Mouse (Mus musculus) spleen, adult 2 months (tissue): Measurements from ENCODE around the gene Vim.

ENCODE experiments used
- CTCF ChIP-seq: fragments of 200-500 bp; IDR thresholded peaks from 2 replicates; pipeline ENCODE4 v1.5.1; 2011; ENCODE audit warnings: mild to moderate bottlenecking, inconsistent platforms; ENCODE audit not compliant: insufficient read depth, insufficient read length, insufficient replicate concordance; ENCODE audit errors: extremely low read depth
- POLR2A ChIP-seq: fragments of 200-500 bp; IDR thresholded peaks from 2 replicates; pipeline ENCODE4 v1.6.1; 2011; ENCODE audit warnings: low read depth, low read length, inconsistent platforms

DNA sequence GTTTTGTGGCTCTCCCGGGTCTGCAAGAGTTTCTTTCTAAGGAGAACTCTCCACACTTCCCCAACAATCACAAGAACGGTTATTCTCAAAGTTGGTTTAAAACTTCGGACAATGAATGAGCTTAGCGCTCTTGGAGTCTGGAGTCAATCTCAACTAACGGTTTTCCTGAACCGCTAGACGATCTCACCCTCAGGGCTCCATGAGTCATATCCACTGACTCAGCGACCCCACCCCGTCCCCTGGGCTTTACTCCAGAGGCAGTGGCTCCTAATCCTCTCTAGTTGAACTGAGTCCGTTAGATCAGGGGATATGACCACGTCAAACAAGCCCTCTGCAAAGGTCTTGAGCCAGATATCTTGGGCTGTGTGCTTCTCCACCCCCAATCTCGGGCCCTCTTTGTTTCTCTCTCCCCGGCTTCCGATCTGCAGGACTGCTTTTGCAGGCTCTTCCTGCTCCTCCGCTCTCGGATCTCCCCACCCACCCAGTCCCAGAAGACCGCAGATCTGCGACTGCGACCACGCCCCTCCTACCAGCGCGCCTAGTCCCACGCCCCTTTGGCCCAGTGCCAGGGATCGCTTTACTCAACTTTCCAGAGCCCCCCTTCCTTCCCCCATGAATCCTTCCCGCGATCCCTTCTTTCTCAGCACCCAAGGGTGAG lies at the start of gene Vim:
- TF ChIP-seq POLR2A (no peak), CTCF (no peak)
